ENCODE assay signal across 7 mouse cellular contexts in the genomic region with DNA sequence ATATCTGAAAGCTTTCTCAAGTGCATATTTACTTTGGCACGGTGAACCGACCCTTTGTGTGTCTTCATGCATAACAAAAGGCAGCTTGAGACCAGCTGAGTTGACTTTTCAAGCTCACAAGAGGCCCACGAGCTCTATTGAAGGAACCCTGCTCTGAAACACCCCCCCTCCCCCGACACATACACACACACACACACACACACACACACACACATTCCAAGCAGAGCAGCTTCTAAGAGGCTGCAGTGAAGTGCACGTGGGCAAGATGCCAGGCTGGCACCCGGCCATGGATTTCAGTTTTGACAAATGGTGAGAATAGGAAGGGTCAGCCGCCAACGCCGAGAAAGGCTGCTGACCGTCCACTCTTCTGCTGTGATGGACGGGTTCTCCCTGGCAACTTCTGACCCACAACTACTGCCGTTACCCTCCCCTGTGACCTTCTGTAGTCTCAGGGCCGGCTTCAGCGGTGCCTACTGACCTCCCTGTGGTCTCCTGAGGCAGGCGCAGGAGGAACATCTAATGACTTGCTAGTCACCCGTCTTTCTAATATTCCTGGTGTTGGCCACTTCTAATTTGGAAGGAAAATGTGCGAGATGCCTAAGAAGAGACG.
A peak's percentile ranks its signal among the peaks of the same experiment; 100 is the strongest.
DNase-seq lines count a peak whose midpoint lies in the region; ATAC-seq lines count a peak whose summit lies in the region.

No protein-coding gene starts in this region.

- H3K4me3 ChIP-seq in embryonic facial prominence, embryonic 13.5 days = no peak overlapping the region
- H3K4me3 ChIP-seq in midbrain, embryonic 15.5 days = no peak overlapping the region

- 0 out of 2 replicates have a peak, but pooled peaks cover 2% of the 10 kb centered on the region for H3K9me3 ChIP-seq in embryonic facial prominence, embryonic 13.5 days
- no peaks in the 10 kb centered on the region; the same call in 1 of the 2 replicates for H3K9me3 ChIP-seq in midbrain, embryonic 15.5 days

- 55% methylated on average over 18 of the region's 18 CpGs for WGBS in embryonic facial prominence, embryonic 13.5 days
- WGBS in midbrain, embryonic 15.5 days = 30% methylated on average over 18 of the region's 18 CpGs

- intact Hi-C loops in heart, postnatal 14 days (cut with DNase I) = loop anchor here (10.0 kb wide), 1 partner anchor 59 kb away; no protein-coding TSS in a partner anchor

- DNase-seq in Muller cell, postnatal 12 days (ENCODE audit: inconsistent ontology term) = peak; percentile 81
- DNase-seq in adrenal gland, adult 8-10 months = peak; percentile 70
- peak; percentile 60 to 78 for DNase-seq in heart, postnatal 14 days
- peak; percentile 54 to 80 for DNase-seq in kidney, postnatal 36 days
- DNase-seq in thymus, adult 18-20 months = no peak

- H3K36me3 ChIP-seq in embryonic facial prominence, embryonic 13.5 days = 0 out of 2 replicates have a peak, but pooled peaks cover 6% of the 10 kb centered on the region
- H3K36me3 ChIP-seq in midbrain, embryonic 15.5 days (replicated peaks) = no peaks in the 10 kb centered on the region

- no peak; the same call in 1 of the 2 replicates for ATAC-seq in embryonic facial prominence, embryonic 13.5 days (ENCODE audit: insufficient number of reproducible peaks, insufficient read depth, low FRiP score, low TSS enrichment, low read depth)
- ATAC-seq in midbrain, embryonic 15.5 days (replicated peaks) = peak; percentile 60; the same call in 1 of the 2 replicates

- peak overlapping the region; percentile 55 for H3K27ac ChIP-seq in embryonic facial prominence, embryonic 13.5 days
- H3K27ac ChIP-seq in midbrain, embryonic 15.5 days = no peak overlapping the region

- no peaks in the 10 kb centered on the region for H3K27me3 ChIP-seq in embryonic facial prominence, embryonic 13.5 days
- H3K27me3 ChIP-seq in midbrain, embryonic 15.5 days (replicated peaks) = no peaks in the 10 kb centered on the region

- H3K4me1 ChIP-seq in embryonic facial prominence, embryonic 13.5 days = peaks cover 27% of the 10 kb centered on the region
- H3K4me1 ChIP-seq in midbrain, embryonic 15.5 days = peaks cover 11% of the 10 kb centered on the region

- H3K4me2 ChIP-seq in embryonic facial prominence, embryonic 13.5 days = no peak overlapping the region
- H3K4me2 ChIP-seq in midbrain, embryonic 15.5 days = peak overlapping the region; percentile 1; the same call in 1 of the 2 replicates

- H3K9ac ChIP-seq in embryonic facial prominence, embryonic 13.5 days = no peak overlapping the region
- H3K9ac ChIP-seq in midbrain, embryonic 15.5 days = no peak overlapping the region

Comparison
In these comparisons a context has a peak if more than half of its experiments do, and no peak if none do; other contexts are left out.
1. DNase-seq: peak in Muller cell, postnatal 12 days (single experiment), adrenal gland, adult 8-10 months (single experiment), heart, postnatal 14 days (2 of 2) and kidney, postnatal 36 days (2 of 2); none in thymus, adult 18-20 months (0 of 2).